Mouse (Mus musculus) midbrain, embryonic 16.5 days (tissue): ENCODE measurements at regions not wholly inside any gene's neighbourhood (a gene's known extent, or its start where the extent isn't known, plus 50 kb on each side); places are given as distances from the start of the nearest gene placed in this dataset.

ENCODE experiments used
- ATAC-seq: fragments of 200-750 bp; cut with Nextera tagmentation; 2 replicates; pipeline ENCODE4 v1.8.0; 2017; ENCODE audit warnings: moderate TSS enrichment
- H3K27ac ChIP-seq: fragments of 300-500 bp; sonication (generic); 2 replicates; pipeline ENCODE4 v1.5.1; 2014; ENCODE audit warnings: mild to moderate bottlenecking, low read length, mixed read lengths
- H3K27me3 ChIP-seq: fragments of 300-500 bp; sonication (generic); 2 replicates; pipeline ENCODE4 v1.6.1; 2014; ENCODE audit warnings: low read depth, low read length, mixed read lengths; ENCODE audit not compliant: control insufficient read depth, insufficient read depth
- H3K36me3 ChIP-seq: fragments of 300-500 bp; sonication (generic); 2 replicates; pipeline ENCODE4 v1.6.1; 2014; ENCODE audit warnings: mild to moderate bottlenecking, low read length, moderate library complexity, mixed read lengths; ENCODE audit not compliant: control insufficient read depth, insufficient read depth
- H3K4me1 ChIP-seq: fragments of 300-500 bp; sonication (generic); 2 replicates; pipeline ENCODE4 v1.6.1; 2014; ENCODE audit warnings: mild to moderate bottlenecking, low read length, mixed read lengths; ENCODE audit not compliant: control insufficient read depth, insufficient read depth
- H3K4me2 ChIP-seq: fragments of 300-500 bp; sonication (generic); 2 replicates; pipeline ENCODE4 v1.6.1; 2014; ENCODE audit warnings: mild to moderate bottlenecking, low read length, mixed read lengths
- H3K4me3 ChIP-seq: fragments of 300-500 bp; sonication (generic); 2 replicates; pipeline ENCODE4 v1.5.1; 2014; ENCODE audit warnings: low read depth, mild to moderate bottlenecking, low read length, moderate library complexity, mixed read lengths
- H3K9ac ChIP-seq: fragments of 300-500 bp; sonication (generic); 2 replicates; pipeline ENCODE4 v1.6.1; 2014; ENCODE audit warnings: low read depth, low read length, mixed read lengths
- H3K9me3 ChIP-seq: fragments of 300-500 bp; sonication (generic); replicated peaks from 2 replicates; pipeline ENCODE4 v1.6.1; 2014; ENCODE audit warnings: mild to moderate bottlenecking, low read length, mixed read lengths; ENCODE audit not compliant: control insufficient read depth, poor library complexity, severe bottlenecking
- whole genome bisulfite sequencing: fragments of 180-500 bp; shearing (Covaris S2); extraction: QIAGEN DNeasy Blood & Tissue Kit; methylation state at CpG from one replicate; pipeline ENCODE4 v1.1.7; 2014; 5-methylcytosine and 5-hydroxymethylcytosine counted together

GRCm38 (mm10) chr2:148107607-148108115 lies 60.9 kb upstream of the Foxa2 start:
- Histone ChIP-seq H3K4me2 (no peak overlapping the region), H3K4me3 (no peak overlapping the region), H3K27ac (no peak overlapping the region), H3K27me3 (no peaks in the 10 kb centered on the region), H3K36me3 (no peaks in the 10 kb centered on the region), H3K9ac (no peak overlapping the region), H3K4me1 (no peaks in the 10 kb centered on the region), H3K9me3 (no peaks in the 10 kb centered on the region)
- ATAC-seq, result no peak
- 65% methylated on average over 5 of the region's 5 CpGs for WGBS

DNA sequence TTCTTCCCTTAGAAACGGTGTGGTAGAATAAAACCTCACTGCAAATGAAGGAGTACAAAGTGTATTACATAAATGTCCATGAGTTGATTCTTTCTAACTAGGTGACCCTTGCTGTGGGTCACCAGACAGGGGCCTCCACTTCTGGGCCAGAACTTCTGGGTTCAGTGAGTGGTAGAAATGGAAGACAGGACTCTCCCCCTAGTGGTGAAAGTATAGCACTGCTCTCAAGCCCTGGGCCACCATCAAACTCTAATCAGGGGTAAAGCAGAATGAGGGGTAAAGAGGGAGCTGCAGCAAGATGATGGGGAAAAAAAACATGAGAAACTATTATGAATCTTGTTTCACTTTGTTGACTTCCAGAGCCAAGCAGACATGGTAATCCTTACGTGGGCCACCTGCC lies 63.4 kb upstream of the Foxa2 start:
- Histone ChIP-seq H3K36me3 (no peaks in the 10 kb centered on the region), H3K9ac (no peak overlapping the region), H3K4me3 (no peak overlapping the region), H3K9me3 (no peaks in the 10 kb centered on the region), H3K27me3 (no peaks in the 10 kb centered on the region), H3K4me2 (no peak overlapping the region), H3K4me1 (no peaks in the 10 kb centered on the region), H3K27ac (no peak overlapping the region)
- ATAC-seq, result no peak
- WGBS, result 47% methylated on average over 2 of the region's 2 CpGs

- no peak overlapping the region for H3K27ac ChIP-seq
- H3K27me3 ChIP-seq, result no peaks in the 10 kb centered on the region
- H3K4me1 ChIP-seq, result no peaks in the 10 kb centered on the region
- H3K9me3 ChIP-seq, result no peaks in the 10 kb centered on the region
- WGBS, result 21% methylated on average over 10 of the region's 10 CpGs
- no peak overlapping the region for H3K9ac ChIP-seq
- no peaks in the 10 kb centered on the region for H3K36me3 ChIP-seq
- no peak overlapping the region; the same call in 1 of the 2 replicates for H3K4me3 ChIP-seq
- ATAC-seq, result peak; percentile 65
- H3K4me2 ChIP-seq, result peak overlapping the region; percentile 49
Observed at GRCm38 (mm10) chr2:148111889-148112288, 65.1 kb upstream of the Foxa2 start.

DNA sequence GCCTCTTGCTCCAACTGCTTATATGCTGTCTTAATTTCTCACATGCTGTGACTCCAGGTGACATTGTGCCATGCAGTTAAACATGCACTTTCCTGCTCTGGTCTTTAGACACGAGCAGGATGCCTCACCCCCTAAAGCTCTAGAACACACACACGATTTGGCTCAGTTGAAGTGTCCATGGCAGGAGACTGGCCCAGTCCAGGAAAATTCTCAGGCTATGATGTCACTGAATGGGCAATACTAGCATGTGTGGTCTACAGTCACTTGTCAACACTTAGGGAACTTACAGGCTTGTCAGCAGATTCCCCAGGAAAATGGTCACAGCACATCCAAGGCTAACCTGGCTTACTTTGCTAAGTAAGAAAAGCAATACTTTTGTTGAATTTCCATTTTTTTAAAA lies 66.4 kb upstream of the Foxa2 start:
- WGBS, result 54% methylated on average over 2 of the region's 2 CpGs
- no peak overlapping the region for H3K9ac ChIP-seq
- H3K4me3 ChIP-seq, result no peak overlapping the region
- no peak overlapping the region for H3K27ac ChIP-seq
- ATAC-seq, result no peak
- H3K36me3 ChIP-seq, result no peaks in the 10 kb centered on the region
- no peak overlapping the region for H3K4me2 ChIP-seq
- H3K27me3 ChIP-seq, result no peaks in the 10 kb centered on the region
- H3K4me1 ChIP-seq, result no peaks in the 10 kb centered on the region
- no peaks in the 10 kb centered on the region for H3K9me3 ChIP-seq

DNA sequence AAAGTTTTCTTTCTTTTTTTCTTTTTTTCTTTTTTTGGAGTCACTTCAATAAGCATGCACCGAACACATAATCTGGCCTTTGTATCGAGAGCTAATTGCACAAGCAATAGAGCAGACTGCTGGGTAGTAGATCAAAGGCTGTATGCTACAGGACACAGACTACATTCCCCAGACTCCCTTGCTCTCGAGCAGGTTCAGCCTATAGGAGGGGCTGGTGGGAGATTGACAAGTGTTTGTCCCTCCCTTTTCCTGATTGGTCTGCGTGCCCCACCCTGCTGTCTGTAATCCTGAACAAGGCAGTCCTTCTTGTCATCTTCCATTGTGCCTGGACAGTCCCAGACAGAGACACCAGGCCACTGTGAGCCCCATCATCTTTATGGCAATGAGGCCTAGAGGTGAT lies 67.8 kb upstream of the Foxa2 start:
- Histone ChIP-seq H3K9ac (no peak overlapping the region), H3K9me3 (no peaks in the 10 kb centered on the region), H3K36me3 (no peaks in the 10 kb centered on the region), H3K4me3 (no peak overlapping the region), H3K4me1 (no peaks in the 10 kb centered on the region), H3K27ac (no peak overlapping the region), H3K27me3 (no peaks in the 10 kb centered on the region), H3K4me2 (no peak overlapping the region)
- ATAC-seq, result peak; percentile 82
- WGBS, result 14% methylated on average over 4 of the region's 4 CpGs

- no peaks in the 10 kb centered on the region for H3K36me3 ChIP-seq
- no peaks in the 10 kb centered on the region for H3K9me3 ChIP-seq
- H3K27me3 ChIP-seq, result no peaks in the 10 kb centered on the region
- no peak overlapping the region for H3K9ac ChIP-seq
- H3K4me3 ChIP-seq, result no peak overlapping the region
- no peak for ATAC-seq
- 90% methylated on average over 3 of the region's 3 CpGs for WGBS
- H3K4me1 ChIP-seq, result no peaks in the 10 kb centered on the region
- H3K4me2 ChIP-seq, result no peak overlapping the region
- H3K27ac ChIP-seq, result no peak overlapping the region
Observed at GRCm38 (mm10) chr2:148116033-148116790, 69.4 kb upstream of the Foxa2 start.

DNA sequence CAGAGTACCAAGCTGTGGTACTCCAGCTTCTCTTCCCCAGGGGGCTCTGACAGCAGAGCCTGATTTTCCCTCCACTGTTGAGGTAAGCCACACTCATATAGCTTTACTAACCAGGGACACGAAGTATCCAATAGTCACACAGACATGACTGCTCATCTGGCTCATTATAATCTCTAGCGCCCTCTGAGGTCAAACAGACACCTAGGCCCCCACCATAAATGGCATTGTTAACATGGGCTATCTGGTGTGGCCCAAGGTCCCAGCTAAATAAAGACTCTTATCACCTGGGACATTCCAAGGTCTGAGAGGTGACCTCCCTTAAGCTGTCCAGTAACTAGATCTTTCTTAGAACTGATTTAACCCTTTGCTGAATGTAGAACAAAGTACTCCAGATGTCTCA lies 70.7 kb upstream of the Foxa2 start:
- H3K27ac ChIP-seq, result no peak overlapping the region
- H3K9me3 ChIP-seq, result no peaks in the 10 kb centered on the region
- H3K36me3 ChIP-seq, result no peaks in the 10 kb centered on the region
- no peaks in the 10 kb centered on the region for H3K27me3 ChIP-seq
- no peaks in the 10 kb centered on the region for H3K4me1 ChIP-seq
- H3K4me2 ChIP-seq, result no peak overlapping the region
- no peak for ATAC-seq
- H3K9ac ChIP-seq, result no peak overlapping the region
- H3K4me3 ChIP-seq, result no peak overlapping the region
- 58% methylated on average over 2 of the region's 2 CpGs for WGBS

DNA sequence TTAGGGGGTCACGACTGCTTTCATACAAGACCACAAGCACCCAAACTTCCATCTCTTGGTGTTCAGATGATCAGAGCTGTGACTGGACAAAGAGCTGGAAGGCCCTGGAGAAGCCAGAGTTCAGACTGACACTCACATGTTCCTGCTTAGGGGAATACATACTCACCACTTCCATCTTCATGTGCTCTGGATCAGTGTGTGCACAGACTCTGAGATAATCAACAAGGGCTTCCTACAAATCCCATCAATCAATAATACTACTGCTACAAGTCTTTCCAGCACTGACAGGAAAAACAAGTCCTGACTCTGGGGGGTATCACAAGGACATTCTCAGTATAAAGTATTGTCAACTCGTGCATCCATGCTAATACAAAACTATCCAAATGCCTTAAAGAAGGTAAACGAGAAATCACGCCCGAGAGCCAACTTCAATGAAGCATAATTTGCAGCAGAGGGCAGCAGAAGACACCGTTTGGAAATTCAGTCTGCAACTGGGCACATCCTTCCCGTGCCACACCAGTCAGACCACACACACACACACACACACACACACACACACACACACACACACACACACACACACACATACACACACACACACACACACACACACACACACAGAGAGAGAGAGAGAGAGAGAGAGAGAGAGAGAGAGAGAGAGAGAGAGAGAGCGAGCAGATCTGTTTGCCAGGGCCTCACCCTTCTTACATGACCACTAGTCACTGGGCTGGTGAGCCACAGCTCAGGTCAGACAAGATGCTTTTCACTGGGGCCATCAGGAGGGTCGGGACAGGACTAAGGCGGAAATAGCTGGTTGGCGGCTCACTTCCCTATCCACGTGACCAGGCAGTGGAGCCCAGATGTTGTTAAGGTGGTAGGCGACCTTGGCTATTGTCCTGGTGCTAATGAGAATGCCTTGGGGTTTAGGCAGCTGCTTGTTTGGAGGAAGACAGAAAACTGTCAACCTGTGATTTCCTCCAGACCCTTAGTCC lies 75.4 kb upstream of the Foxa2 start:
- H3K4me2 ChIP-seq, result no peak overlapping the region
- H3K27me3 ChIP-seq, result no peaks in the 10 kb centered on the region
- no peaks in the 10 kb centered on the region for H3K9me3 ChIP-seq
- H3K4me3 ChIP-seq, result no peak overlapping the region
- no peaks in the 10 kb centered on the region for H3K36me3 ChIP-seq
- H3K27ac ChIP-seq, result no peak overlapping the region
- H3K4me1 ChIP-seq, result no peaks in the 10 kb centered on the region
- no peak overlapping the region for H3K9ac ChIP-seq
- 37% methylated on average over 13 of the region's 13 CpGs for WGBS
- peak; percentile 75 for ATAC-seq

DNA sequence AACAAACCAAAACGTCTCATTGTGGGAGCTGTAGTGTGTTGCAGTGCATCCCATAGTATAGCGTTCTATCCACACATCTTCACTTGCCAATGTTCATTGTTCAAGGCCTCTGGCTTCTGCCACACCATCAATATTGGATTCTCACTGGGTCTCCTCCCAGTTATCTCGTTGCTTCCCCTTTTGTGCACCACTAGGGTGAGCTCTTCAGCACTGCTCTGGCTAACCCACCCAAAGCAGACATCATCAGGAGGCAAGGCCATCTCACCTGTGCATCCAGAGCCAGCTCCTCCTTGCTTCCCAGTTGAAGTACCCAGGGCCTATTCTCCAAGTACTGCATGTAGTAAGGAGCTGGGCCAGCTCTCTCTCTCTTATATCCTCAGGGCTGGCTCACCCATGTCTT lies 77.0 kb upstream of the Foxa2 start:
- Histone ChIP-seq H3K36me3 (no peaks in the 10 kb centered on the region), H3K4me1 (no peaks in the 10 kb centered on the region), H3K27me3 (no peaks in the 10 kb centered on the region), H3K9ac (no peak overlapping the region), H3K9me3 (no peaks in the 10 kb centered on the region), H3K4me3 (no peak overlapping the region), H3K4me2 (no peak overlapping the region), H3K27ac (no peak overlapping the region)
- WGBS, result 56% methylated on average over 3 of the region's 3 CpGs
- ATAC-seq, result no peak
